Mouse (Mus musculus): ENCODE measurements at regions not wholly inside any gene's neighbourhood (a gene's known extent, or its start where the extent isn't known, plus 50 kb on each side); places are given as distances from the start of the nearest gene placed in this dataset.

GRCm38 (mm10) chr3:103464729-103465128, 110.3 kb upstream of the Syt6 start:
- no peak for DNase-seq

GRCm38 (mm10) chr3:103465132-103465690, 109.8 kb upstream of the Syt6 start:
- DNase-seq: no peak

- no peak for DNase-seq
Observed at GRCm38 (mm10) chr3:103465948-103466347, 109.1 kb upstream of the Syt6 start.

- DNase-seq: no peak
Observed at GRCm38 (mm10) chr3:103470586-103471400, 104.2 kb upstream of the Syt6 start.

- DNase-seq: no peak
Observed at GRCm38 (mm10) chr3:103472598-103472997, 102.4 kb upstream of the Syt6 start.

GRCm38 (mm10) chr3:103473336-103473735, 101.7 kb upstream of the Syt6 start:
- DNase-seq: peak; percentile 24

GRCm38 (mm10) chr3:103479845-103480543, 95.0 kb upstream of the Syt6 start:
- no peak for DNase-seq

- peak; percentile 36 for DNase-seq
Observed at GRCm38 (mm10) chr3:103480676-103481075, 94.4 kb upstream of the Syt6 start.

- no peak for DNase-seq
Observed at GRCm38 (mm10) chr3:103483316-103483715, 91.7 kb upstream of the Syt6 start.

- DNase-seq: peak; percentile 22
Observed at GRCm38 (mm10) chr3:103483762-103484161, 91.3 kb upstream of the Syt6 start.

GRCm38 (mm10) chr3:103489786-103490185, 85.2 kb upstream of the Syt6 start:
- no peak for DNase-seq

- DNase-seq: no peak
Observed at GRCm38 (mm10) chr3:103490966-103491365, 84.1 kb upstream of the Syt6 start.

- no peak for DNase-seq
Observed at GRCm38 (mm10) chr3:103492211-103492610, 82.8 kb upstream of the Syt6 start.

GRCm38 (mm10) chr3:103493623-103494022, 81.4 kb upstream of the Syt6 start:
- DNase-seq: no peak

- DNase-seq: no peak
Observed at GRCm38 (mm10) chr3:103494043-103494442, 81.0 kb upstream of the Syt6 start.

- no peak for DNase-seq
Observed at GRCm38 (mm10) chr3:103496083-103496482, 78.9 kb upstream of the Syt6 start.

- no peak for DNase-seq
Observed at GRCm38 (mm10) chr3:103496683-103497082, 78.3 kb upstream of the Syt6 start.

GRCm38 (mm10) chr3:103497696-103498095, 77.3 kb upstream of the Syt6 start:
- no peak for DNase-seq

- no peak for DNase-seq
Observed at GRCm38 (mm10) chr3:103498458-103498857, 76.6 kb upstream of the Syt6 start.

- DNase-seq: no peak
Observed at GRCm38 (mm10) chr3:103499801-103500200, 75.2 kb upstream of the Syt6 start.

GRCm38 (mm10) chr3:103500366-103500765, 74.7 kb upstream of the Syt6 start:
- no peak for DNase-seq

- DNase-seq: no peak
Observed at GRCm38 (mm10) chr3:103504160-103504559, 70.9 kb upstream of the Syt6 start.

- DNase-seq: no peak
Observed at GRCm38 (mm10) chr3:103513411-103513810, 61.6 kb upstream of the Syt6 start.

GRCm38 (mm10) chr3:103514061-103514460, 61.0 kb upstream of the Syt6 start:
- DNase-seq: no peak
